Mouse (Mus musculus) spleen, adult 2 months (tissue): Measurements from ENCODE around the gene Calm3. TPM values are rescaled to one million over a fixed set of nuclear protein-coding genes. Genes with fewer than 3 reads are reported as not detected.

Source experiments
- DNase-seq, 2 experiments: peaks; one replicate each; pipeline versions ENCODE4 v3.0.0 to v3.0.0-alpha.2; 2012 to 2021; ENCODE audit warnings: low spot score in 2 of 2, low read depth in 1 of 2
- H3K27ac ChIP-seq: fragments of 200-500 bp; 2 replicates; pipeline ENCODE4 v1.5.1; 2012; ENCODE audit warnings: low read length, inconsistent platforms; ENCODE audit not compliant: insufficient read depth
- H3K27me3 ChIP-seq: fragments of 200-500 bp; 2 replicates; pipeline ENCODE4 v1.6.1; 2012; ENCODE audit warnings: mild to moderate bottlenecking, moderate library complexity, low read length, inconsistent platforms; ENCODE audit not compliant: control insufficient read depth, insufficient read depth
- H3K36me3 ChIP-seq: fragments of 200-500 bp; 2 replicates; pipeline ENCODE4 v1.6.1; 2012; ENCODE audit warnings: mild to moderate bottlenecking, low read length, inconsistent platforms; ENCODE audit not compliant: control insufficient read depth, insufficient read depth
- H3K4me1 ChIP-seq: fragments of 200-500 bp; 2 replicates; pipeline ENCODE4 v1.6.1; 2011; ENCODE audit warnings: inconsistent platforms; ENCODE audit not compliant: control insufficient read depth, insufficient read depth, insufficient read length
- H3K4me3 ChIP-seq: fragments of 200-500 bp; 2 replicates; pipeline ENCODE4 v1.5.1; 2011; ENCODE audit warnings: mild to moderate bottlenecking, inconsistent platforms; ENCODE audit not compliant: insufficient read depth, insufficient read length; ENCODE audit errors: extremely low read depth
- CTCF ChIP-seq: fragments of 200-500 bp; IDR thresholded peaks from 2 replicates; pipeline ENCODE4 v1.5.1; 2011; ENCODE audit warnings: mild to moderate bottlenecking, inconsistent platforms; ENCODE audit not compliant: insufficient read depth, insufficient read length, insufficient replicate concordance; ENCODE audit errors: extremely low read depth
- POLR2A ChIP-seq: fragments of 200-500 bp; IDR thresholded peaks from 2 replicates; pipeline ENCODE4 v1.6.1; 2011; ENCODE audit warnings: low read depth, low read length, inconsistent platforms
- WGBS: fragments of 180-500 bp; shearing (Covaris S2); methylation state at CpG from one replicate; pipeline ENCODE4 v1.1.7; 2018; 5-methylcytosine and 5-hydroxymethylcytosine counted together
- polyA plus RNA-seq: library from polyadenylated mRNA; depleted of rRNA; stranded (reverse); fragments of >200 nt; gene quantifications from 2 replicates; pipeline ENCODE4 v1.2.3, GENCODE M21; 2012; rRNA removed

The Calm3 gene
- polyA plus RNA-seq = 166 and 198 TPM in 2 replicates

- peak; percentile 98 to 100 for DNase-seq
- peak; percentile 36; the same call in 1 of the 2 replicates for TF ChIP-seq POLR2A
- no peak for TF ChIP-seq CTCF
- Histone ChIP-seq H3K27ac (peak within 1 kb of the TSS; percentile 99), H3K4me3 (peak within 1 kb of the TSS; percentile 86), H3K36me3 (0 out of 2 replicates have a peak, but pooled peaks cover under 1% of the 10 kb centered on the region), H3K27me3 (no peaks in the 10 kb centered on the region), H3K4me1 (peaks cover 4% of the 10 kb centered on the region; the same call in 1 of the 2 replicates)
- 2% methylated on average over 64 of the region's 64 CpGs for WGBS
Measured at GRCm38 (mm10) chr7:16924037-16924834, at the start of gene Calm3. TSS of gene Calm3 (minus strand) at chr7:16924114.

- no peak overlapping the region for H3K4me3 ChIP-seq
- no peak overlapping the region for H3K27ac ChIP-seq
- no peak for DNase-seq
- 35% methylated on average over 3 of the region's 3 CpGs for WGBS
- no peaks in the 10 kb centered on the region for H3K36me3 ChIP-seq
- H3K4me1 ChIP-seq = no peaks in the 10 kb centered on the region
- H3K27me3 ChIP-seq = no peaks in the 10 kb centered on the region
- TF ChIP-seq CTCF (no peak), POLR2A (no peak)
Measured at GRCm38 (mm10) chr7:16971160-16971559, 47.2 kb upstream of the Calm3 start.

- no peaks in the 10 kb centered on the region for H3K4me1 ChIP-seq
- H3K27ac ChIP-seq = no peak overlapping the region
- no peak for TF ChIP-seq POLR2A
- no peak for TF ChIP-seq CTCF
- 87% methylated on average over 6 of the region's 6 CpGs for WGBS
- no peak overlapping the region for H3K4me3 ChIP-seq
- no peaks in the 10 kb centered on the region for H3K27me3 ChIP-seq
- no peaks in the 10 kb centered on the region for H3K36me3 ChIP-seq
- DNase-seq = no peak
Measured at GRCm38 (mm10) chr7:16968414-16968813, 44.5 kb upstream of the Calm3 start.

- no peak for TF ChIP-seq POLR2A
- no peak for TF ChIP-seq CTCF
- Histone ChIP-seq H3K4me1 (no peaks in the 10 kb centered on the region), H3K27me3 (no peaks in the 10 kb centered on the region), H3K36me3 (no peaks in the 10 kb centered on the region), H3K27ac (no peak overlapping the region), H3K4me3 (no peak overlapping the region)
- 71% methylated on average over 5 of the region's 5 CpGs for WGBS
- no peak for DNase-seq
Measured at GRCm38 (mm10) chr7:16961678-16962077, 37.8 kb upstream of the Calm3 start.

- Histone ChIP-seq H3K27ac (no peak within 1 kb of the TSS), H3K36me3 (no peaks in the 10 kb centered on the region), H3K4me3 (no peak within 1 kb of the TSS), H3K27me3 (no peaks in the 10 kb centered on the region), H3K4me1 (no peaks in the 10 kb centered on the region)
- WGBS = 65% methylated on average over 17 of the region's 17 CpGs
- TF ChIP-seq POLR2A (no peak), CTCF (no peak)
- DNase-seq = no peak
Measured at GRCm38 (mm10) chr7:16959539-16960187, 35.7 kb upstream of the Calm3 start, which contains the start of gene Pnmal1. TSS of gene Pnmal1 (plus strand) at chr7:16959679.

GRCm38 (mm10) chr7:16956410-16957265 lies 32.7 kb upstream of the Calm3 start:
- H3K36me3 ChIP-seq = no peaks in the 10 kb centered on the region
- TF ChIP-seq CTCF (no peak), POLR2A (no peak)
- H3K4me3 ChIP-seq = no peak overlapping the region
- no peaks in the 10 kb centered on the region for H3K27me3 ChIP-seq
- no peaks in the 10 kb centered on the region for H3K4me1 ChIP-seq
- H3K27ac ChIP-seq = no peak overlapping the region
- DNase-seq = no peak
- WGBS = 82% methylated on average over 15 of the region's 15 CpGs
